Mouse (Mus musculus) brain, embryonic 14.5 days (tissue): Measurements from ENCODE around the gene Rho. TPM values are rescaled to one million over a fixed set of nuclear protein-coding genes. Genes with fewer than 3 reads are reported as not detected.

Experiments used
- DNase-seq: peaks from one replicate; pipeline ENCODE4 v3.0.0-alpha.2; 2011; ENCODE audit warnings: low read depth
- CTCF ChIP-seq: fragments of 200-500 bp; IDR thresholded peaks from 2 replicates; pipeline ENCODE4 v1.5.1; 2012; ENCODE audit warnings: inconsistent platforms, mild to moderate bottlenecking, moderate library complexity, borderline replicate concordance; ENCODE audit not compliant: insufficient read depth, insufficient read length; ENCODE audit errors: extremely low read depth
- POLR2A ChIP-seq: fragments of 200-500 bp; IDR thresholded peaks from 2 replicates; pipeline ENCODE4 v1.6.1; 2012; ENCODE audit warnings: mild to moderate bottlenecking, inconsistent platforms, borderline replicate concordance; ENCODE audit not compliant: poor library complexity, insufficient read depth, insufficient read length, severe bottlenecking; ENCODE audit errors: extremely low read depth
- polyA plus RNA-seq: library from polyadenylated mRNA; depleted of rRNA; stranded (reverse); fragments of >200 nt; gene quantifications from 2 replicates; pipeline ENCODE4 v1.2.3, GENCODE M21; 2012

Gene Rho
- polyA plus RNA-seq, 1 experiment = 2.1 TPM

GRCm38 (mm10) chr6:115902545-115902944, 29.0 kb upstream of the Rho start:
- TF ChIP-seq POLR2A (no peak), CTCF (no peak)
- DNase-seq = no peak

GRCm38 (mm10) chr6:115905568-115905967, 26.0 kb upstream of the Rho start:
- TF ChIP-seq POLR2A = no peak
- TF ChIP-seq CTCF = no peak
- no peak for DNase-seq

GRCm38 (mm10) chr6:115906455-115906854, 25.1 kb upstream of the Rho start:
- DNase-seq = no peak
- no peak for TF ChIP-seq POLR2A
- TF ChIP-seq CTCF = no peak

DNA sequence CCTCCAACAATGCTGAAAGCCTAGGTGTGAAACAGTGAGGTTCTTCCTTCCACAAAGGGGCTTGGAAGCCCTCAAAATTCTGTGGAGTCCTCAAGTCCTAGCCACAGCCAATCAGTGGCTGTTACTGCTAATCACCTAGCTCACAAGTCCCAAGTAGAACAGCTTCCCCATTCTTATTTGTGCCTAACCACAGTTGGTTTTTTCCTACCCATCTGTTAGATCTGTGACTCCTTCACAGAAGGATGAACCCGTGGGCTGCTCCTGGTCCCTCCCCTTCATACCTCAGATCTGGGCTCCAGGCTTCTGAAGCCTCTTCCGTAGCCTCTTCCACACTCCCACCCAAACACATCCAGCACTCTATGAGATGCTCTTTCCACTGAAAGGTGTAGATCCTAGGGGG, 24.7 kb upstream of the Rho start:
- TF ChIP-seq POLR2A (no peak), CTCF (no peak)
- DNase-seq = no peak

DNA sequence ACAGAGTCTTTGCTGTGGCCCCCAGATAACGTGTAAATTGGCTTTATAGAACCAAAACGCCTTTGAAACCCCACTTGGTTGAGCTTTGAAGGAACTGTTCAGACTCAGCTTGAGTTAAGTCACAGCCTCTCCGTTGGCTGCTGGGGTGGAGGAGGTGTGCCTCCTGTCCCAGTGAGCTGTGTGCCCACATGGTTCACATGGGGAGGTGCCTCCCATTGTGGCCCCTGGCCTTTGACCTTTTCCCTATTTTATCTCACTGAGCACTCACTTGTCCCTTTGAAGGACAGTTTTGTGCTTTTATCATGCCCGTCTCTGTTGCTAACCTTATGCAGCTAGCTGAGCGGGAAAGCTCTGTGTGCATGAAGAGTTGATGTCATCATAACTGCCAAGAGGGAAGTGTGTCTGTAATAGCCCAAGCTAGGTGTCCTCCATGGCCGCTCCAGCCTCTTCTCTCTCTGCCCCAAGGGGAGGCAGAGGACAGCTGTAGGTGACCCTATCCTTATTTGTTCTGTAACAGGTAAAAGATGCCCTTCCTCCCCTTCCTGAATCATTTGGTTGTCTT, 23.0 kb upstream of the Rho start:
- no peak for DNase-seq
- no peak for TF ChIP-seq CTCF
- no peak for TF ChIP-seq POLR2A

GRCm38 (mm10) chr6:115909052-115909451, 22.5 kb upstream of the Rho start:
- DNase-seq = no peak
- TF ChIP-seq POLR2A (no peak), CTCF (no peak)

- no peak for DNase-seq
- TF ChIP-seq POLR2A (no peak), CTCF (no peak)
Observed at GRCm38 (mm10) chr6:115909940-115910339, 21.6 kb upstream of the Rho start.

- no peak for DNase-seq
- no peak for TF ChIP-seq CTCF
- TF ChIP-seq POLR2A = no peak
Observed at GRCm38 (mm10) chr6:115911763-115912162, 19.8 kb upstream of the Rho start.

DNA sequence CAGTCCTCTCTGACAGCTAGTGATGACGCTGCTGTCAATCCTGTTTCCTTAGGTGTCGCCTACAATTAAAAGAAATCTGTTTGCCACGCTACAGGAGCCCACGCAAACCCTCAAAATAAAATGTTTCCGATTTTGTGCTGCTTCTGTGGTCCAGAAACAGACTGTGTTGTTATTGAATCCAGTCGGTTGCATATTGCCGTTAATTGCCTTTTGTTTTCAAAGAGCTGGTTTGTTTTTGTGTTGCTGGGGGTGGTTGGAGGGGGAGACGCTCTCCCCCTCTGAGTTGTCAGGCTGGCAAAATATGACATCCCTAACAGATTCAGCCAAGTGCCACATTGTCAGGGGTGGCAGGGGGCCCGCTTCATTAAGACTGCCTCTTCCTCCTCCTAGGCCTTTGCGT, 18.1 kb upstream of the Rho start:
- peak; percentile 79 for DNase-seq
- TF ChIP-seq POLR2A = no peak
- no peak for TF ChIP-seq CTCF

GRCm38 (mm10) chr6:115914511-115915202, 16.9 kb upstream of the Rho start:
- TF ChIP-seq POLR2A = no peak
- no peak for TF ChIP-seq CTCF
- DNase-seq = peak; percentile 91

- peak; percentile 30 for DNase-seq
- TF ChIP-seq CTCF = no peak
- TF ChIP-seq POLR2A = no peak
Observed at GRCm38 (mm10) chr6:115915601-115916445, 15.7 kb upstream of the Rho start.
